Mouse (Mus musculus): Measurements from ENCODE around the gene Gm16485. TPM values are rescaled to one million over a fixed set of nuclear protein-coding genes. Genes with fewer than 3 reads are reported as not detected.

Gene Gm16485
- polyA plus RNA-seq, 1 experiment from 2014 or later = not detected

Other genes with a start within 250 kb of the Gm16485 start
- 0.22 and 0.26 TPM in 2 replicates for gene Pgr, start 72.0 kb upstream of the Gm16485 start, polyA plus RNA-seq (2016; fragmentation: Nextera tagmentation; extraction: Ambion mirVana)